Mouse (Mus musculus): ENCODE measurements at regions not wholly inside any gene's neighbourhood (a gene's known extent, or its start where the extent isn't known, plus 50 kb on each side); places are given as distances from the start of the nearest gene placed in this dataset. TPM values are rescaled to one million over a fixed set of nuclear protein-coding genes. Genes with fewer than 3 reads are reported as not detected.

DNA sequence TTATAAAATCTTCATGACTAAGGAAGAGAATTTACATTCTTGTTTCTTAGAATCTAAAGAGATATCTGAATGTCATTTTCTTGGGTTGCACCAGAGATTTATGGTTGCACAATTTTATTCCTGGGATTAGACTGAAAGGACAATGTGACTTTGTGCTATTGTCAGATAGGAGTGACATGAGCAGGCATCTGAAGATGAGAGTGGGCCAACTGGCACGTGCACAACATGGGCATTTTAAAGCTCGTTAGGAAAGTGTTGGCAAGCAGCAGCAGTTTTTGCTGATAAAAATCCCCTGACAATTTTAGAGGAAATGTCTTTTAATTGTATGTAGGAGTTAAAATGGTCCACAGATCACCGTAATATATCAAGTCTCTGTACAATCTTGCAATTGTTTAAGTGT, 178.9 kb upstream of the Tecrl start:
- no peaks in the 10 kb centered on the region for H3K4me1 ChIP-seq
- no peak overlapping the region for H3K27ac ChIP-seq
- no peaks in the 10 kb centered on the region for H3K9me3 ChIP-seq
- no peaks in the 10 kb centered on the region for H3K27me3 ChIP-seq (replicated peaks)
- H3K9ac ChIP-seq, result no peak overlapping the region
- WGBS, result 65% methylated on average over 3 of the region's 3 CpGs
- ATAC-seq (ENCODE audit: insufficient read depth, low FRiP score, low read depth), result no peak
- no peak overlapping the region for H3K4me2 ChIP-seq
- no peaks in the 10 kb centered on the region for H3K36me3 ChIP-seq
- no peak overlapping the region for H3K4me3 ChIP-seq (replicated peaks)

DNA sequence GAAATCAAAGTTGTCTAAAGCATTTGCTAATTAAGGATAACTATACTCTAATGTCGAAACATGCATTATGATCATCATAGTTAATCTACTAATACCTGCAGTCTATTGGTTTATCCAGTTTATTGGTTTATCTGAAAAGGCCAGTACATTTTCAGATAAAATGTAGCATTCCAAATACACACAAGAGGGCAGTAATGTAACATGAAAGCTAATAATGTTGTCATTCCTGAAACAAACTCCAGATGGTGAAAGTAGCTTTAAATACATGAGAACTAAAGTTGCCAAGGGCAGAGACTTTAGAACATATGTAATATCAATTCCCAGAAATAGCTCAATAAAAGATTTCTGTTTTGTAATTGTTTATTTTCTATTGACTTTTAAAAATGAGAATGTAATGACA, 163.7 kb upstream of the Tecrl start:
- Histone ChIP-seq H3K27ac (no peak overlapping the region), H3K4me2 (no peak overlapping the region), H3K9ac (no peak overlapping the region), H3K27me3 (replicated peaks) (no peaks in the 10 kb centered on the region), H3K4me1 (no peaks in the 10 kb centered on the region), H3K4me3 (replicated peaks) (no peak overlapping the region), H3K36me3 (no peaks in the 10 kb centered on the region), H3K9me3 (no peaks in the 10 kb centered on the region)
- 60% methylated on average over 1 of the region's 1 CpGs for WGBS
- no peak for ATAC-seq (ENCODE audit: insufficient read depth, low FRiP score, low read depth)

DNA sequence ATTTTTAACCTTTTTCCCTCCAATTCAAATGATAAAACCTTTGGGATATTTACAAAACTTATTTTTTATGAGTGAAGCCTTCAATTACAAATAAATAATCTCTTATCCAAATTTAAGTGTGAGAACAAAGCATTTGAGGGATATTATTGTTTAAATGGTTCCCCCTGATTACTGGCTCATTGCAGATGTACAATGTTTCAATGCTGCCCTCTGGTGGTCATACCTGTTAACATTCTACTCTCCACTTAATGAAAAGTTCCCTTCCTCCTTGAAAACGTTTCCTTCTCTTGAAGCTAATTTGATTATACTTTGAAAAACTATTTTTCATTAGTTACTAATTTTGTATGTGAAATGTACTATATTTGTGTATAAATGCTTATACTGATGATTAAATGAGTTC, 129.1 kb upstream of the Tecrl start:
- no peak for ATAC-seq (ENCODE audit: insufficient read depth, low FRiP score, low read depth)
- Histone ChIP-seq H3K27me3 (replicated peaks) (no peaks in the 10 kb centered on the region), H3K9ac (no peak overlapping the region), H3K4me3 (replicated peaks) (no peak overlapping the region), H3K27ac (no peak overlapping the region), H3K36me3 (no peaks in the 10 kb centered on the region), H3K9me3 (no peaks in the 10 kb centered on the region), H3K4me2 (no peak overlapping the region), H3K4me1 (no peaks in the 10 kb centered on the region)
- WGBS, result 8% methylated on average over 1 of the region's 1 CpGs

DNA sequence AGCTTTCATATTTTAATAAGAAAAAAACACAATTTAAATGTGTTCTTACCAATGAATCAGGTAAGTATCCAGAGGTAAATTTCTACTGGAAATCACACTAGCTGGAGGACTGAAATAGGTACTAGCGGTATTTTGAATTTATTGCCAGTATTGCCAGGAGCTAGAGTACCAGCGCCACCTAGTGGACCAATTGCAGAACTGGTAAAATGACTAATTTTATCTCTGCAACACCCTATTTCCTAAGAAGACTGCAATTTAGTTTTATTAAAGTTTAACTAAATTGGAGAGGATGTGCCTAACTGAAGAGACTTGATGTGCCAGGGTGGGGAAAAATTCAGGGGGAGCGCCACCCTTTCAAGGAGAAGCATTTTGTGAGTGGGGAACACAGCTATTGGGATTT, 85.3 kb upstream of the Tecrl start:
- H3K27ac ChIP-seq, result no peak overlapping the region
- no peak for ATAC-seq (ENCODE audit: insufficient read depth, low FRiP score, low read depth)
- no peak overlapping the region for H3K4me3 ChIP-seq (replicated peaks)
- no peaks in the 10 kb centered on the region for H3K36me3 ChIP-seq
- 6% methylated on average over 3 of the region's 3 CpGs for WGBS
- no peaks in the 10 kb centered on the region for H3K4me1 ChIP-seq
- no peak overlapping the region for H3K9ac ChIP-seq
- H3K9me3 ChIP-seq, result no peaks in the 10 kb centered on the region
- no peak overlapping the region for H3K4me2 ChIP-seq
- H3K27me3 ChIP-seq (replicated peaks), result no peaks in the 10 kb centered on the region

DNA sequence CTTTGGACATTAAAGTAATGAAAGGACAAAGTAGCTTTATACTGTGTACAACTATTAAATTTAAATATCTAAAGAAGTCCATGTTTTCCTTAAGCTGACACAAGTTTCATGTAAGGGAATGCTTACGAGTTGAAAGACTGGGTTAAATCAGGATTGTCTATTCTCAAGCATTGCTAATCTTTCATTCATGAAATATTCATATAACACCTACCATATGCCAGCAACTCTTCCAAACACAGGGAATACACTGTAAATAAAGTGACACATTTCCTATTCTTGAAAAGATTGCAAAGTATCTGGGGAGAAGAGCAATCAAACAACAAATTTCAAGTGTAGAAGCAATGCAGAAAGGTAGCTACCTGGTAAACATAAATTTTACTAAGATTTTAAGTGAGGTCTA, 81.5 kb upstream of the Tecrl start:
- no peak for ATAC-seq (ENCODE audit: insufficient read depth, low FRiP score, low read depth)
- Histone ChIP-seq H3K9ac (no peak overlapping the region), H3K4me2 (no peak overlapping the region), H3K27me3 (replicated peaks) (no peaks in the 10 kb centered on the region), H3K9me3 (no peaks in the 10 kb centered on the region), H3K4me1 (no peaks in the 10 kb centered on the region), H3K36me3 (no peaks in the 10 kb centered on the region), H3K27ac (no peak overlapping the region), H3K4me3 (replicated peaks) (no peak overlapping the region)
- 64% methylated on average over 1 of the region's 1 CpGs for WGBS

DNA sequence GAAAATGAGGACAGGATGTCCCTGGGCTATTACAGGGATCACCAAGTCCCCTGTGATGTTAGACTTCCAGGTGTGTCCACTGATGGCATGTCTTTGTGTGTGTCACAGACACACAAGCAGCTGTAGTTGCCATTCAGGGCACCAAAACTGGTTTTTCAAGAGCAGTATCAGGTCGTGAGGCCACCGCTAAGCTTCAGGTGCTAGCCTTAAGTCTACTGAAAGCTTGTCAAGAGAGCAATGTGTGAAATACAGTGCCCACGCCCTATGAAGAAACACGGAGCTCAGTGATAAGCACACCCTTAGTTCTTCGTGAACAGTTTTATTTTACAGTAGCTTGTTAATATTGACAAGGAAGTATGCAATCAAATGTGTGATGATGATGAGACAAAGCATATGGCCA, 66.7 kb upstream of the Tecrl start:
- no peak overlapping the region for H3K4me2 ChIP-seq
- peak; percentile 60 for ATAC-seq (ENCODE audit: insufficient read depth, low FRiP score, low read depth)
- WGBS, result 60% methylated on average over 5 of the region's 5 CpGs
- H3K27me3 ChIP-seq (replicated peaks), result no peaks in the 10 kb centered on the region
- H3K9me3 ChIP-seq, result no peaks in the 10 kb centered on the region
- H3K36me3 ChIP-seq, result no peaks in the 10 kb centered on the region
- no peak overlapping the region for H3K27ac ChIP-seq
- H3K9ac ChIP-seq, result no peak overlapping the region
- H3K4me1 ChIP-seq, result no peaks in the 10 kb centered on the region
- no peak overlapping the region for H3K4me3 ChIP-seq (replicated peaks)

DNA sequence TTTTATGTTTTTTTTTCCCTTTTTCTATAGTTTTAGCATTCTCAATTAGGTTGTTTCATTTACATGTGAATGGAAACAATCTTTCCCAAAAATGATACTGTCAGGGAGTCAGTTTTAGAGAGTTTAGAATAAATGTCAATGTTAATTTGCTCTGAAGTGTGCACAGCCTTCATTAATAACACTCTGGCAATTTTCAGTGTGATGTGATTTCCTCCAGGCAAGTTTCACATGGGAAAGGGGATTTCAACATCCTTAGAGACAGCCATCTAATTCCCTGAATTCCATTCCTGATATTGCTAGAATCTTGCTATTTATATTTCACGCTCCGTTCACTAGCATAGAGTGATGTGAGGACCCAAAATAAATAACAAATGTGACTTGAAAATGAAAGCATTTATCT, 55.2 kb upstream of the Tecrl start:
- no peak for ATAC-seq (ENCODE audit: insufficient read depth, low FRiP score, low read depth)
- WGBS, result 75% methylated on average over 2 of the region's 2 CpGs
- Histone ChIP-seq H3K27me3 (replicated peaks) (no peaks in the 10 kb centered on the region), H3K36me3 (no peaks in the 10 kb centered on the region), H3K4me2 (no peak overlapping the region), H3K4me3 (replicated peaks) (no peak overlapping the region), H3K9me3 (no peaks in the 10 kb centered on the region), H3K9ac (no peak overlapping the region), H3K4me1 (no peaks in the 10 kb centered on the region), H3K27ac (no peak overlapping the region)

DNA sequence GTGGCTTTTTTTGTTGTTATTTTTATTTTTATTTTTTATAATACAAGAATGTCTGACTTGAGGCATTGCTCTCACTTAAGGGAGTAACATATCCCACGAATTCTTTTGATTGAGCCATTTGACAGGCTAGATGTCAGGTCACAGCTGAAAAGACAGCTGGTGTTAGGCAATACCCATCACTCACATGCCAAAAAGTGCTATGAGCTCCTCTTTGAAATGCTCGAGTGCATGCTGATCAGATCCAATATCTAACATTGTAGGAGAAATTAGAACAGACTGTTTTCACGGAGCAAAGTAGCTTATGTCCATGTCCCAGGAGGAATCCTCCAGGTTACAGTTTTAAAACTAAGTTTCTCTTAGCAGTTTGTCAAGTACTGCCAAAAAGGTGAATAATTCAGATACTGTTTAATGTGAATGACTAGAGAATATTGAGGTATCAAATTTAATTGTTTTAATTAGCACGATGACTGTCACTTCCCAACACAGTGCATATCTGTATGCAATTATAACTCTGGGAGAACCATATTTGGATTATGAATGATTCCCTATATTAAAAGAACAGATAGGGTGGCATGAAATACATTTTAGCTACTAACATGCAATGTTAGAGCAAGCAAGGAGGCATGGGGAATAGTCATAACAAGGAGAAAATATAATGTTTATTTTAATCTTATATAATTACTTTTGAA, 50.4 kb upstream of the Tecrl start:
- H3K36me3 ChIP-seq, result no peaks in the 10 kb centered on the region
- H3K4me3 ChIP-seq (replicated peaks), result no peak overlapping the region
- no peaks in the 10 kb centered on the region for H3K4me1 ChIP-seq
- H3K27me3 ChIP-seq (replicated peaks), result no peaks in the 10 kb centered on the region
- no peak overlapping the region for H3K9ac ChIP-seq
- no peak for ATAC-seq (ENCODE audit: insufficient read depth, low FRiP score, low read depth)
- H3K9me3 ChIP-seq, result no peaks in the 10 kb centered on the region
- 77% methylated on average over 4 of the region's 4 CpGs for WGBS
- no peak overlapping the region for H3K27ac ChIP-seq
- H3K4me2 ChIP-seq, result no peak overlapping the region

Small RNA genes lying in the stretch of these regions (microRNA-seq; reads per million reads assigned to microRNA genes)
- gene Gm44303, result not detected

Measured in stomach, embryonic 15.5 days (tissue).